Mouse (Mus musculus) liver, adult 2 months (tissue): ENCODE results near the gene Slc5a5.

Experiments used
- CTCF ChIP-seq: fragments of 200-500 bp; IDR thresholded peaks from 2 replicates; pipeline ENCODE4 v1.5.1; 2011; ENCODE audit warnings: low read depth, low read length, control low read depth
- POLR2A ChIP-seq: fragments of 200-500 bp; IDR thresholded peaks from 2 replicates; pipeline ENCODE4 v1.6.1; 2011; ENCODE audit warnings: low read length, control low read depth; ENCODE audit not compliant: insufficient read depth; ENCODE audit errors: extremely low read depth

- no peak for TF ChIP-seq CTCF
- no peak for TF ChIP-seq POLR2A
These were observed 28.4 kb downstream of the Slc5a5 start for GRCm38 (mm10) chr8:70863956-70864711.
